Mouse (Mus musculus): ENCODE measurements around the gene Rilpl1.
A peak's percentile ranks its signal among the peaks of the same experiment; 100 is the strongest.
"Not testable (repeated sequence)": the region's sequence is repeated elsewhere in the genome, so short reads cannot be mapped to it uniquely, and the experiment has no call there.

Rilpl1 gene

GRCm38 (mm10) chr5:124530655-124531582 is at the start of gene Rilpl1:
Gene Rilpl1 (minus strand): TSS chr5:124531391.
- DNase-seq, result peak; percentile 90 to 94

GRCm38 (mm10) chr5:124578633-124579317 is 47.6 kb upstream of the Rilpl1 start, which contains the start of the genes Eif2b1 and Gtf2h3:
Gene Eif2b1 (minus strand): TSS chr5:124579131.
Gene Gtf2h3 (plus strand): TSS chr5:124579140.
- peak; percentile 97 for DNase-seq

DNA sequence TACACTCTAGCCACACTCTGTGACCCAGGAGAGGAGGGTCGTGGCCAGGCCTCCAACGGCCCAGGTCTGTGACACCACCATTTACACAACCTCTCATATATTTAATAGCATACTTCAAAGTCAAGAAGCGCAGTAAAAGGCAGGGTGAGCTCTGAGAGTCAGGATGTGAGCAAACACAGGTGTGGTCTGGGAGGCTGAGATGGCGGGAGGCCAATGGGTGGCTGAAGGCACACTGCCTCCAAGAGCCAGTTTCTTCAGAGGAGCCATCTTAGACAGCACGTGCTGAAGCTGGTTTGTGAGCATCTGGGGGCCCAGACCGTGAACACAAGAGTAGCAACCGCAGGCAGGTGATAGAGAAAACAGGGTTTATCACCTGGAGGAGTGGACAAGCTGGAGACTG is 44.3 kb upstream of the Rilpl1 start:
- DNase-seq, result no peak

- DNase-seq, result no peak
These were observed 39.9 kb upstream of the Rilpl1 start for GRCm38 (mm10) chr5:124571068-124571467.

DNA sequence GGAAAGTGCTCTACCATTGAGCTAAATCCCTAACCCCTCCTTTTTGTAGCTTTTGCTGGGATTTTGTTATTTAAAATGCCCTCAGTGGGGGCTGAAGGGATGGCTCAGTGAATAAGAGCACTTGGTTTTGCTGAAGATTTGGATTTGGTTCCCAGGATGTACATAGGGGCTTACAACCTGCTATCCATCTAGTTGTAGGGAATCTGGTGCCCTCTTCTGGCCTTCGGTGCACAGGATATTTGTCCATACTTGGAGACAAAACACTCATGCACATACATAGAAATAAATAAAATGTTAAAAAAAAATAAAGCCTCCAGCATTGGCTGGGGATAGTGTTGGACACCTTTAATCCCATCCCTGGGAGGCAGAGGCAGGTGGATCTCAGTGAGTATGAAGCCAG is 24.0 kb upstream of the Rilpl1 start:
- peak; percentile 49 to 67 for DNase-seq

DNA sequence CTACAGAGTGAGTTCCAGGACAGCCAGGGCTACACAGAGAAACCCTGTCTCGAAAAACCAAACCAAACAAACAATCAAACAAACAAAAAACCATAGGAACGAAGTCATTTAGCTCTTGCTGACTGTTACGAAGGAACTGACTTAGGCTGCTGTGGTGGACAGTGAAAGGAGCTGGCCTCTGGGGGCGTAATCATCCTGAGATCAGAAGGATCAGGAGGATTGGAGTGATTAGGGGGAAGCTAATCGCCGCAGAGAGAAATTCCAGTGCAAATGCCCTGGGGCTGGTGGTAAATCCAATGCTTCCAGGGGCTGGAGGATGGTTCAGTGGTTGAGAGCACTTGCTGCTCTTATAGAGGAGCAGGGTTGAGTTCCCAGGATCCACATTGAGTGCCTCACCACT is 22.4 kb upstream of the Rilpl1 start:
- DNase-seq, result no peak

GRCm38 (mm10) chr5:124552558-124553307 is 21.5 kb upstream of the Rilpl1 start, which contains the start of gene Ddx55:
Gene Ddx55 (plus strand): TSS chr5:124552864.
- DNase-seq, result peak; percentile 92 to 94

GRCm38 (mm10) chr5:124552094-124552472 is 20.9 kb upstream of the Rilpl1 start:
- no peak for DNase-seq

GRCm38 (mm10) chr5:124551349-124552093 is 20.3 kb upstream of the Rilpl1 start:
- not testable (repeated sequence) for DNase-seq

GRCm38 (mm10) chr5:124550737-124551136 is 19.5 kb upstream of the Rilpl1 start:
- not testable (repeated sequence) for DNase-seq

DNA sequence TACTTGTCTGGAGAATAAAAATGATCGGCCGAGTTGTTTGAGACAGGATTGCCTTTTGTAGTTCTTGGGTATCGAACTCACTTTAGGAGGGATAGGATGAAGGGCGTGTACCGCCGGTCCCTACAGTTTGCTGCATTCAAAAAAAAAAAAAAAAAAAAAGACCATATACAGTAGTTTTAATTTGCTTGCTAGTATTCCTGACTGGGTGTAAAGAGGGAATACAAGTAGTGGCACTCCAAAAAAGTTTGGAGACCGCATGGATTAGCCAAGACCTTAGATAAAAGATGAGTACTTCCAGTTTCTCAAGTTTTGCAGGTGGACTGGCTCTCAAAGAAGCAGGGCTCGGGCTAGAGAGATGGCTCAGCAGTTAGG is 10.4 kb upstream of the Rilpl1 start:
- no peak for DNase-seq

GRCm38 (mm10) chr5:124540905-124541601 is 9.9 kb upstream of the Rilpl1 start:
- DNase-seq, result peak; percentile 81 to 90

DNA sequence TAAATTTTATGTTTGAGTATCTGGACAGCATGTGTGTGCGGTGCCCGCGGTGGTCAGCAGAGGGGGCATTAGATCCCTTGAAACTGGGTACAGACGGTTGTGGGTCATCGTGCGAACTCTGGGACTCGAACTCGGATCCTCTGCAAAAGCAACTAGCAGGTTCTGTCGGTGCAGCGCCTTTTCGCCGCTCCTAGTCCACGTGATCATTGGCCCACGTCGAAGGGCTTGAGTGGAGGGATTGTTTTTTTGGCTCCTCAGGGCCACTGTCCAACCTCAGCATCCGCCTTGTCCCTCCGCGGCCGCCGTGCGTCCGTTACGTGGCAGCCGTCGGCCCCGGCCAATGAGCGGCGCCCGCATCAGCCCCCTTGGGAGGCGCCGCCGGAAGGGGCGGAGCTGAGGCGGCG is 9.2 kb upstream of the Rilpl1 start, which contains the start of gene Tmed2:
Gene Tmed2 (plus strand): TSS at position 313 of the 404 bp plus-strand sequence.
- DNase-seq, result peak; percentile 95 to 97

GRCm38 (mm10) chr5:124539905-124540304 is 8.7 kb upstream of the Rilpl1 start:
- no peak for DNase-seq

GRCm38 (mm10) chr5:124538813-124539792 is 7.9 kb upstream of the Rilpl1 start:
- DNase-seq, result peak; percentile 45 to 55

- peak; percentile 71 to 81 for DNase-seq
These were observed 5.6 kb upstream of the Rilpl1 start for GRCm38 (mm10) chr5:124536776-124537175.

- DNase-seq, result no peak
These were observed 3.8 kb upstream of the Rilpl1 start for GRCm38 (mm10) chr5:124535016-124535415.

- peak; percentile 39 to 63 for DNase-seq
These were observed 1.3 kb upstream of the Rilpl1 start for GRCm38 (mm10) chr5:124532451-124532850.

DNA sequence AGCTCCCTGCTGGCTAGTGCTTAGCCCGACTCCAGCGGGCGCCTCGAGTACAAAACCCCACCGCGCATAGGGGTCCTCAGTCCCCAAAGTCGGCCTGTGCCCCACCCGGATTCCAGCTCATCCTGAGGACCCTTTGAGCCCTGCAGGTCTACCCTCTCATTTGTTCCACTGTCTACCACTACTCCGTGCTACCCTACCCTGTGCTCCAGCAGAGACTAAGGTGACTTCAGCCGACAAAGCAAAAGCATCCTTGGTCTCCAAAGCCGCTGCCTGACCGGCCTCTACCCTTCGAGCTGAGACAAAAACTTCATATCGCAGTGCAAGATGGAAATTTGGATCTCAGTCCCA is 366 bp upstream of the Rilpl1 start:
- no peak for DNase-seq

- DNase-seq, result peak; percentile 20 to 27
These were observed 1.5 kb downstream of the Rilpl1 start for GRCm38 (mm10) chr5:124529697-124530096.

All from kidney, postnatal 4 days (tissue).